Mouse (Mus musculus) hindbrain, embryonic 10.5 days (tissue): Measurements from ENCODE around the gene Mcrip2. TPM values are rescaled to one million over a fixed set of nuclear protein-coding genes. Genes with fewer than 3 reads are reported as not detected.

ENCODE experiments used
- DNase-seq: peaks from one replicate; pipeline ENCODE4 v3.0.0-alpha.2; 2017; ENCODE audit warnings: low spot score
- H3K27ac ChIP-seq: fragments of 300-500 bp; sonication (generic); 2 replicates; pipeline ENCODE4 v1.5.1; 2016; ENCODE audit warnings: mild to moderate bottlenecking, moderate library complexity
- H3K27me3 ChIP-seq: fragments of 300-500 bp; sonication (generic); 2 replicates; pipeline ENCODE4 v1.6.1; 2016; ENCODE audit warnings: mild to moderate bottlenecking; ENCODE audit not compliant: poor library complexity, insufficient read depth, severe bottlenecking
- H3K36me3 ChIP-seq: fragments of 300-500 bp; sonication (generic); 2 replicates; pipeline ENCODE4 v1.6.1; 2016; ENCODE audit warnings: mild to moderate bottlenecking, moderate library complexity
- H3K4me1 ChIP-seq: fragments of 300-500 bp; sonication (generic); replicated peaks from 2 replicates; pipeline ENCODE4 v1.6.1; 2016; ENCODE audit warnings: mild to moderate bottlenecking
- H3K4me3 ChIP-seq: fragments of 300-500 bp; sonication (generic); 2 replicates; pipeline ENCODE4 v1.5.1; 2016; ENCODE audit warnings: mild to moderate bottlenecking, moderate library complexity
- H3K9me3 ChIP-seq: fragments of 300-500 bp; sonication (generic); 2 replicates; pipeline ENCODE4 v1.6.1; 2016; ENCODE audit warnings: mild to moderate bottlenecking, moderate library complexity
- WGBS: fragments of 180-500 bp; shearing (Covaris S2); methylation state at CpG from one replicate; pipeline ENCODE4 v1.1.7; 2016; 5-methylcytosine and 5-hydroxymethylcytosine counted together
- polyA plus RNA-seq: library from polyadenylated mRNA; unstranded; fragments of >200 nt; fragmentation: Nextera tagmentation; extraction: Ambion mirVana; gene quantifications from 2 replicates; pipeline ENCODE4 v1.2.1, GENCODE M21; 2016

The Mcrip2 gene
- polyA plus RNA-seq, 1 experiment from 2014 or later, result 10.6 TPM

- H3K9me3 ChIP-seq, result no peaks in the 10 kb centered on the region
- no peak for DNase-seq
- WGBS, result 91% methylated on average over 12 of the region's 12 CpGs
- peaks cover 63% of the 10 kb centered on the region for H3K36me3 ChIP-seq
- peak overlapping the region; percentile 73 for H3K4me3 ChIP-seq
- H3K27me3 ChIP-seq, result no peaks in the 10 kb centered on the region
- H3K4me1 ChIP-seq, result peaks cover 89% of the 10 kb centered on the region
- H3K27ac ChIP-seq, result peak overlapping the region; percentile 97
Observed at GRCm38 (mm10) chr17:25834595-25835222, 33.9 kb downstream of the Mcrip2 start.

- 62% methylated on average over 6 of the region's 6 CpGs for WGBS
- DNase-seq, result no peak
- Histone ChIP-seq H3K27me3 (no peaks in the 10 kb centered on the region), H3K27ac (peak overlapping the region; percentile 97), H3K9me3 (no peaks in the 10 kb centered on the region), H3K4me1 (peaks cover 90% of the 10 kb centered on the region), H3K4me3 (peak overlapping the region; percentile 73), H3K36me3 (peaks cover 60% of the 10 kb centered on the region)
Observed at GRCm38 (mm10) chr17:25833961-25834594, 34.5 kb downstream of the Mcrip2 start.

- under 1% methylated on average over 24 of the region's 24 CpGs for WGBS
- Histone ChIP-seq H3K9me3 (no peaks in the 10 kb centered on the region), H3K36me3 (peaks cover 52% of the 10 kb centered on the region), H3K4me1 (peaks cover 91% of the 10 kb centered on the region), H3K4me3 (peak within 1 kb of the TSS; percentile 73), H3K27ac (peak within 1 kb of the TSS; percentile 97), H3K27me3 (no peaks in the 10 kb centered on the region)
- DNase-seq, result peak; percentile 94
Observed at GRCm38 (mm10) chr17:25833291-25833663, 35.3 kb downstream of the Mcrip2 start, which contains the start of gene Stub1. TSS of gene Stub1 (minus strand) at chr17:25833404.

GRCm38 (mm10) chr17:25832436-25833290, 35.9 kb downstream of the Mcrip2 start:
- Histone ChIP-seq H3K36me3 (peaks cover 52% of the 10 kb centered on the region), H3K4me3 (peak overlapping the region; percentile 73), H3K9me3 (no peaks in the 10 kb centered on the region), H3K27me3 (no peaks in the 10 kb centered on the region), H3K4me1 (peaks cover 91% of the 10 kb centered on the region), H3K27ac (peak overlapping the region; percentile 97)
- WGBS, result under 1% methylated on average over 77 of the region's 77 CpGs
- DNase-seq, result peak; percentile 100

GRCm38 (mm10) chr17:25831451-25832281, 36.9 kb downstream of the Mcrip2 start:
- peak overlapping the region; percentile 97 for H3K27ac ChIP-seq
- peaks cover 62% of the 10 kb centered on the region for H3K36me3 ChIP-seq
- H3K4me1 ChIP-seq, result peaks cover 91% of the 10 kb centered on the region
- H3K9me3 ChIP-seq, result no peaks in the 10 kb centered on the region
- peak overlapping the region; percentile 73 for H3K4me3 ChIP-seq
- no peak for DNase-seq
- no peaks in the 10 kb centered on the region for H3K27me3 ChIP-seq
- whole genome bisulfite sequencing, result 69% methylated on average over 21 of the region's 21 CpGs

GRCm38 (mm10) chr17:25830806-25831431, 37.6 kb downstream of the Mcrip2 start:
- 91% methylated on average over 14 of the region's 14 CpGs for WGBS
- DNase-seq, result no peak
- H3K36me3 ChIP-seq, result peaks cover 66% of the 10 kb centered on the region

GRCm38 (mm10) chr17:25830200-25830753, 38.3 kb downstream of the Mcrip2 start:
- Histone ChIP-seq H3K4me1 (peaks cover 90% of the 10 kb centered on the region), H3K27me3 (no peaks in the 10 kb centered on the region), H3K4me3 (peak overlapping the region; percentile 73), H3K36me3 (peaks cover 66% of the 10 kb centered on the region), H3K27ac (0 out of 2 replicates have a peak overlapping the region, but pooled peaks have one; percentile 95), H3K9me3 (no peaks in the 10 kb centered on the region)
- WGBS, result 90% methylated on average over 4 of the region's 4 CpGs
- no peak for DNase-seq

More at GRCm38 (mm10) chr17:25830806-25831431, 37.6 kb downstream of the Mcrip2 start:
- H3K9me3 ChIP-seq, result no peaks in the 10 kb centered on the region
- peaks cover 91% of the 10 kb centered on the region for H3K4me1 ChIP-seq
- H3K27ac ChIP-seq, result no peak overlapping the region
- H3K4me3 ChIP-seq, result peak overlapping the region; percentile 73
- H3K27me3 ChIP-seq, result no peaks in the 10 kb centered on the region

GRCm38 (mm10) chr17:25829558-25830017, 39.0 kb downstream of the Mcrip2 start:
- peak; percentile 29 for DNase-seq
- H3K27ac ChIP-seq, result peak overlapping the region; percentile 95
- WGBS, result 37% methylated on average over 8 of the region's 8 CpGs
- H3K27me3 ChIP-seq, result no peaks in the 10 kb centered on the region
- peaks cover 61% of the 10 kb centered on the region for H3K36me3 ChIP-seq
- peak overlapping the region; percentile 73 for H3K4me3 ChIP-seq
- no peaks in the 10 kb centered on the region for H3K9me3 ChIP-seq
- peaks cover 90% of the 10 kb centered on the region for H3K4me1 ChIP-seq

GRCm38 (mm10) chr17:25828712-25829557, 39.6 kb downstream of the Mcrip2 start, which contains the start of gene Jmjd8:
TSS of gene Jmjd8 (plus strand) at chr17:25828867.
- Histone ChIP-seq H3K4me3 (peak within 1 kb of the TSS; percentile 73), H3K9me3 (no peaks in the 10 kb centered on the region), H3K27me3 (no peaks in the 10 kb centered on the region), H3K27ac (peak within 1 kb of the TSS; percentile 95), H3K36me3 (peaks cover 60% of the 10 kb centered on the region), H3K4me1 (peaks cover 90% of the 10 kb centered on the region)
- peak; percentile 88 for DNase-seq
- 1% methylated on average over 32 of the region's 32 CpGs for WGBS

- no peaks in the 10 kb centered on the region for H3K9me3 ChIP-seq
- peaks cover 86% of the 10 kb centered on the region for H3K4me1 ChIP-seq
- H3K27ac ChIP-seq, result peak overlapping the region; percentile 95
- WGBS, result 87% methylated on average over 8 of the region's 8 CpGs
- H3K27me3 ChIP-seq, result no peaks in the 10 kb centered on the region
- DNase-seq, result no peak
- H3K36me3 ChIP-seq, result peaks cover 60% of the 10 kb centered on the region
- H3K4me3 ChIP-seq, result peak overlapping the region; percentile 73
Observed at GRCm38 (mm10) chr17:25828223-25828594, 40.4 kb downstream of the Mcrip2 start.
